Mouse (Mus musculus): ENCODE data around the gene Gm20547. TPM values are rescaled to one million over a fixed set of nuclear protein-coding genes. Genes with fewer than 3 reads are reported as not detected.
"Not testable (repeated sequence)": the region's sequence is repeated elsewhere in the genome, so short reads cannot be mapped to it uniquely, and the experiment has no call there.

Gene Gm20547
- under 1 TPM in 1 of 2 experiments, not detected in 1; 0.20 TPM for total RNA-seq (2021)
- long read RNA-seq, experiment 1 = 0 reads
- long read RNA-seq, experiment 2, partial matches to known transcripts = 1 of 1 reads
- long read RNA-seq, experiment 2, other reads (novel, unspliced or antisense) = 0 of 1 reads

GRCm38 (mm10) chr17:34881683-34882310 lies at the start of gene Gm20547:
TSS of gene Gm20547 (minus strand) at chr17:34882042.
- DNase-seq = no peak
- intact Hi-C loops (cut with DNase I) = no loop called here

- intact Hi-C loops (cut with DNase I) = loop anchor here (10.0 kb wide), 1 partner anchor 54 kb away; the partner anchor contains the start of gene Lsm2
- peak; percentile 98 to 99 for DNase-seq
Measured at GRCm38 (mm10) chr17:34931061-34931734, 49.4 kb upstream of the Gm20547 start, which contains the start of gene Neu1. TSS of gene Neu1 (plus strand) at chr17:34931253.

DNA sequence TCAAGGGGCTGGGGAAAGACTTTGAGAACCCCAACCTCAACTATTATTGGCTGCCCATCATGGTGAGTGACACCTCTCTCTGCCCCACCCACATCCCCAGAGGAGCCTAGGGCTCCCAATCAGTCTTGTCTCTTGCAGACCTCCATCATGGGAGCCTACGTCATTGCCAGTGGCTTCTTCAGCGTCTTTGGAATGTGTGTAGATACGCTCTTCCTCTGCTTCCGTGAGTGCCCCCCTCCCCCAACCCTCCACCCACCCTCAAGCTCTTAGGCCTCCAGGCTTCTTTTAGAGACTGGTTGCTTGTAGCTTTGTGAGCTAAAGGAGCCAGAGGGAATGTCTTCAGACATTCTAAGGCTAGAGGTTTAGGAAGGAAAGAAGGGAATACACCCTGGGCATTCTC lies 47.0 kb upstream of the Gm20547 start:
- no peak for DNase-seq
- intact Hi-C loops (cut with DNase I) = no loop called here

DNA sequence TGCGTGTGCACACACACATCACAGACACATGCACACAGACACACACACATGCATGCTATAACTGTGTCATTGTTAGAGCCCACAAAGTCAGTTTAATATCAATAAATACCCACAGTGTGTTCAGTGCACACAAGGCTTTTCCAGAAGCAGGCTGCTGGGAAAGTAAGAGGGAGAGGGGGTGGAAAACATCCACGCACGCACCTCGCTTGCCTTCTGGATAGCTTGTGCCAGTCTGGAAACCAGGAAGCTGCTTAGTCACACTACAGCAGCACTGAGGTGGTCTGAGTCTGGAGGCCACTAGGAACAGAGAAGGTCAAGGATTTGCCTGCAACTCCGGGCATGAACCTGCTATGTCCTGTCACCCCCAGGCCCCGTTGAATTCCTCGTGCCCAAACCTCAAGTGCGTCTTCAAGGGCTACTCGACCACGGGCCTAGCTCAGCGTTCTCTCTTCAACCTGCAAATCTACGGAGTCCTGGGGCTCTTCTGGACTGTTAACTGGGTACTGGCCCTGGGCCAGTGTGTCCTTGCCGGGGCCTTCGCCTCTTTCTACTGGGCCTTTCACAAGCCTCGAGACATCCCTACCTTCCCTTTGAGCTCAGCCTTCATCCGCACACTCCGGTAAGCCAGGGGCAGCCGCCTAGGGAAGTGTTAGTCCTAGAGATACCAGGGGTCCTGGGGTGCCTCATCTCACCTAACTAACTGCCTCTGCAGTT lies 45.6 kb upstream of the Gm20547 start:
- intact Hi-C loops (cut with DNase I) = no loop called here
- no peak for DNase-seq

DNA sequence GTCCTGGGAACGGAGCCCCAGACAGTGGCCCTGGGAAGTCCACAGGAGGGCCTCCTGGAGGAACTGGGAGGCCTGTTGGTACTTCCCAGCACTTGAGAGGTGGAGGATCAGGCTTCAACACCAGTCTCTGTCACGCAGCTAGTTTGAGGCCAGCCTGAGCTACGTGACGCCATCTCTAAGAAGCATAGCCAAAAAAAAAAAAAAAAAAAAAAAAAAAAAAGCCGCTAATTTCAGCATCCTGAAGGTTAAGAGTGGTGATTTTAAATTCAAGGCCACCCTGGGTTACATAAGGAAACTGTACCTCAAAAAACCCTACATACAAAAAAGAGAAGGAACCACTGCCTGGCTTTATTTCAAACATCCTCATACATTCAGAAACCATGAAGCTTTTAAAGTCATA lies 42.4 kb upstream of the Gm20547 start:
- DNase-seq = no peak
- intact Hi-C loops (cut with DNase I) = no loop called here

DNA sequence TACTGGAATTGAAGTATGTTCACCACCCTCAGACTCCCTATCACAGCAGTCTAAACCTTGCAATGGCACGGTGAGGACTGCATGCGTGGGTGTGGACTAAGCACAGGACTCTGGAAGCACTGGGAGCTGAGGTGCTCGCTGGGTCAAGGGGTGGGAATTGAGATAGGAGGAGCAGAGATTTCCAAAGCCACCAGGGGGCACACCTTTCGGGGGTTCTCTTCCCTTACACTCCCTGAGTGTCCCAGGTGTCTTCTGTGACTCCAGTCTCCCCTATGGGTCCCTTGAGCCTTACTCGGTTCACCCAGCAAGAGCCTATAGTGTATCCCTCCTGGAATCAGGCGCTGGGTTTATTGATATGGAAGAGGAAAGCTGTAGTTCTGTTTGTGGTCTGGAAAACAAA lies 41.1 kb upstream of the Gm20547 start:
- intact Hi-C loops (cut with DNase I) = no loop called here
- no peak for DNase-seq

GRCm38 (mm10) chr17:34917188-34917587 lies 35.3 kb upstream of the Gm20547 start:
- no peak for DNase-seq
- intact Hi-C loops (cut with DNase I) = no loop called here

- no peak for DNase-seq
- intact Hi-C loops (cut with DNase I) = no loop called here
Measured at GRCm38 (mm10) chr17:34916316-34916715, 34.5 kb upstream of the Gm20547 start.

DNA sequence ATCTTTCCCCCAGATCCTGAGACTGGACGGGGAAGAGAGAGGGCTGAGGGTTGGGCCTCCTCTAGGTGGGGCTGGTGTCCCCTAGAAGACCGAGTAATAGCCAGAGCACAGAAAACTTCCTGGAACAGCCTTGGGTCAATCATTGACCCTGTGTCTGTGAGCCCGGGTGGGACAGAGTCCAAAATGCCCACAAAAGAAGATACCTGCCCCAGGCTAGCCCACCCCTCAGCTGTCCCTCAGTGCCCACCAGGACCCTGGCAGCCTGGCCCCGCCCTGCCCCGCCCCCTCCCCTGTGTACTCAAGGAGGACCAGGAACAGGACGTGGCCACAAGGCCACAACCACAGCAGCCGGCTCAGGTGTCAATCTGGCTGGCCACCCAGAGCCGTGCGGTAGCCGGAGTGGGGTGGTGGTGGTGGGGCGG lies 33.6 kb upstream of the Gm20547 start:
- no peak for DNase-seq
- intact Hi-C loops (cut with DNase I) = no loop called here

- DNase-seq = no peak
- intact Hi-C loops (cut with DNase I) = no loop called here
Measured at GRCm38 (mm10) chr17:34913930-34914665, 32.3 kb upstream of the Gm20547 start, which contains the start of gene Slc44a4. TSS of gene Slc44a4 (plus strand) at chr17:34914466.

DNA sequence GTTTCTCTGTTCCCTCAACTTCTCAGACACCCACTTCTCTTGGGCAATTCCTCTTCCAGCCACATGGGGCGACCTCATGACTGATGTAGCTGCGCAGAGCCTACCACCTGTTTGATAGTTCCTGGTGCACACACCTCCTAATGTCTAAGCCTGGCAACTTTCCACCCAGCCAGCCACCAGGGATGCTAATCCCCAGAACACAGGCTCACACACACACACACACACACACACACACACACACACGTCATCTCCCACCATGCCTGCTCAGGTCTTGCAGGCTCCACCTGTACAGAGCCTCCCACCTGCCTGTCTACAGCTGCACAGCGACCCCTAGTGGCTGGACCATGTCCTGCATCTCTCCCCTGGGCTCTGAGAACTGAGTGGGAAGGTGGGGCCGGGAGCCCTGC lies 30.1 kb upstream of the Gm20547 start:
- peak in 1 of 2 experiments; percentile 75 for DNase-seq
- intact Hi-C loops (cut with DNase I) = loop anchor here (1.0 kb wide), 1 partner anchor 58 kb away; no protein-coding TSS in a partner anchor

GRCm38 (mm10) chr17:34910982-34911381 lies 29.1 kb upstream of the Gm20547 start:
- DNase-seq = no peak
- intact Hi-C loops (cut with DNase I) = no loop called here

GRCm38 (mm10) chr17:34902895-34903294 lies 21.1 kb upstream of the Gm20547 start:
- intact Hi-C loops (cut with DNase I) = no loop called here
- DNase-seq = no peak

DNA sequence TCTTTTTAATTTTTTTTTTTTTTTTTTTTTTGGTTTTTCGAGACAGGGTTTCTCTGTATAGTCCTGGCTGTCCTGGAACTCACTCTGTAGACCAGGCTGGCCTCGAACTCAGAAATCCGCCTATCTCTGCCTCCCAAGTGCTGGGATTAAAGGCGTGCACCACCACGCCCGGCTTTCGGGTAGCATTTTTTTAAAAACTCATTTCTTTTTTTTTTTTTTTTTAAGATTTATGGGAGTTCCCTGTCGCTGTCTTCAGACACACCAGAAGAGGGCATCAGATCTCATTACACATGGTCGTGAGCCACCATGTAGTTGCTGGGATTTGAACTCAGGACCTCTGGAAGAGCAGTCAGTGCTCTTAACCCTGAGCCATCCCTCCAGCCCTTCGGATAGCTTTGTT lies 20.1 kb upstream of the Gm20547 start:
- DNase-seq; intact Hi-C loops (cut with DNase I): not testable (repeated sequence)

- DNase-seq; intact Hi-C loops (cut with DNase I): not testable (repeated sequence)
Measured at GRCm38 (mm10) chr17:34900826-34901225, 19.0 kb upstream of the Gm20547 start.

- no peak for DNase-seq
- intact Hi-C loops (cut with DNase I) = no loop called here
Measured at GRCm38 (mm10) chr17:34899890-34900243, 18.0 kb upstream of the Gm20547 start.

- DNase-seq = peak in 1 of 2 experiments; percentile 50
- intact Hi-C loops (cut with DNase I) = no loop called here
Measured at GRCm38 (mm10) chr17:34899053-34899889, 17.4 kb upstream of the Gm20547 start.

DNA sequence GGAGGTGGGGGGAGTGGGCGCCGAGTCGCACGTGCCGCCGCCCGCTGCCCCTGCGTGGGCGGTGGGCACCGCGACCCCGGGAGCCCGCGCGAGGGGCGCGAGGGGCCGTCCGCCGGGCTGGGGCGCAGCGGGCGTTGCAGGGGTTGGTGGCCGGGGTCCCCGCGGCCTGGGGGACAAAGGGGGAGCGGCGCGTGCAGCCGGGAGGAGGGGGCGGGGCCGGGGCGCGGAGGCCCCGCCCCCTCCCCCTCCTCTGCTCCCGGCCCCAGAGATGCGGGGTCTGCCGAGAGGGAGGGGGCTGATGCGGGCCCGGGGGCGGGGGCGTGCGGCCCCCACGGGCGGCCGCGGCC lies 16.8 kb upstream of the Gm20547 start:
- DNase-seq = no peak
- intact Hi-C loops (cut with DNase I) = no loop called here

- peak; percentile 64 to 76 for DNase-seq
- intact Hi-C loops (cut with DNase I) = no loop called here
Measured at GRCm38 (mm10) chr17:34898160-34898586, 16.3 kb upstream of the Gm20547 start, which contains the start of the genes C2 and Ehmt2. TSS of gene C2 (minus strand) at chr17:34898265. TSS of gene Ehmt2 (plus strand) at chr17:34898469.
